Mouse (Mus musculus): ENCODE measurements at regions not wholly inside any gene's neighbourhood (a gene's known extent, or its start where the extent isn't known, plus 50 kb on each side); places are given as distances from the start of the nearest gene placed in this dataset.

DNA sequence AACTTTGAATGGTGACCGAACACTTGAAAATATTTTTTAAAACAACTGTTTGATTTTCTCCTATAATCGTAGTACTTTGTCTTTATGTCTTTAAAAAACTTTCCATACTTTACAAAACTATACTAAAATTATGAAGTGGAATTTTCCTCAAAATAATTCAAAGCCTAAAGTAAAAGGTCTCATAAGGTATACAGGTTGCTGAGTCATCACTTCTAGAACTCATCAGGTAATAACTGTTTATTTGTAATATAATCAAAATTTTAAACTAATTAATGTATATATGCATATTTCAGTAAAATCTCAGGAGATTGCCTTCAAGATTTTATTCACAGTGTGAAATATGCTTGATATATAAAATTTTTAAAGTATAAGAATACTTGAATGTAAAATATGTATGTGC is 52.3 kb upstream of the Dio2 start:
- H3K9ac ChIP-seq (ENCODE audit: low read length), result no peak overlapping the region
- H3K4me2 ChIP-seq (ENCODE audit: low read length), result no peak overlapping the region
- H3K4me1 ChIP-seq (ENCODE audit: control insufficient read depth, insufficient read depth, low read length), result no peaks in the 10 kb centered on the region
- H3K27me3 ChIP-seq (replicated peaks; ENCODE audit: control insufficient read depth, insufficient read depth, low read length), result no peaks in the 10 kb centered on the region
- no peak overlapping the region for H3K27ac ChIP-seq (ENCODE audit: low read depth, low read length)
- H3K4me3 ChIP-seq (ENCODE audit: low read depth, low read length), result no peak overlapping the region
- DNase-seq (ENCODE audit: low spot score) (no peak), ATAC-seq (no peak)
- WGBS, result 95% methylated on average over 2 of the region's 2 CpGs
- no peaks in the 10 kb centered on the region for H3K36me3 ChIP-seq (ENCODE audit: control insufficient read depth, insufficient read depth, low read length)
- no peaks in the 10 kb centered on the region for H3K9me3 ChIP-seq (replicated peaks; ENCODE audit: control insufficient read depth, low read length)
